Mouse (Mus musculus): ENCODE measurements around the gene Celf2. TPM values are rescaled to one million over a fixed set of nuclear protein-coding genes. Genes with fewer than 3 reads are reported as not detected.

Gene Celf2
- polyA plus RNA-seq, 1 experiment from 2014 or later, result 35.4 TPM

DNA sequence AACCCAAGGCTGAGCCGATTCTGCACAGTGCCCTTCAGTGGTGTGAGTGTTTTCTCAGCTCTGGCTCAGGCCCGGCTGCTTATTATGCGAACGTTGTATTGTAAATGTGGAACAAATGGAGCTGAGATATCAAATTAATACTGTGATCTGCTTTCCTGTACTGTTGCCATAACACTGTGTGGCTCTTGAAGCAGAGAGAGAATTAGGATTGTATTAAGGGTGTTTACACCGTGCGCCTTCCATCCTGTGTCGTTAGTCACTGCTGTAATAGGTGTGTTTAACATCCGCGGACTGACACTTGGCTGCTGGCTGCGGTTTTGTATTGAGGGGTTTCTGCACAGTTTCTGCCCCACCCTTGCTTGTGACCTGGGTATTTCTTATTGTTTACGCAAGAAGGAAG, 982.5 kb downstream of the Celf2 start:
- WGBS, result 66% methylated on average over 11 of the region's 11 CpGs
- no peak overlapping the region for H3K9ac ChIP-seq (ENCODE audit: low read depth, low read length)
- ATAC-seq, result no peak
- no peaks in the 10 kb centered on the region for H3K4me1 ChIP-seq (ENCODE audit: control insufficient read depth, insufficient read depth, low read length)
- H3K4me2 ChIP-seq (ENCODE audit: low read depth, low read length), result no peak overlapping the region
- H3K9me3 ChIP-seq (ENCODE audit: control insufficient read depth, low read length), result no peaks in the 10 kb centered on the region
- no peak overlapping the region for H3K27ac ChIP-seq (ENCODE audit: low read length)
- no peak overlapping the region for H3K4me3 ChIP-seq (ENCODE audit: low read length)
- no peaks in the 10 kb centered on the region for H3K36me3 ChIP-seq (ENCODE audit: control insufficient read depth, insufficient read depth, low read length)
- H3K27me3 ChIP-seq (replicated peaks; ENCODE audit: control insufficient read depth, insufficient read depth, low read length), result no peaks in the 10 kb centered on the region

DNA sequence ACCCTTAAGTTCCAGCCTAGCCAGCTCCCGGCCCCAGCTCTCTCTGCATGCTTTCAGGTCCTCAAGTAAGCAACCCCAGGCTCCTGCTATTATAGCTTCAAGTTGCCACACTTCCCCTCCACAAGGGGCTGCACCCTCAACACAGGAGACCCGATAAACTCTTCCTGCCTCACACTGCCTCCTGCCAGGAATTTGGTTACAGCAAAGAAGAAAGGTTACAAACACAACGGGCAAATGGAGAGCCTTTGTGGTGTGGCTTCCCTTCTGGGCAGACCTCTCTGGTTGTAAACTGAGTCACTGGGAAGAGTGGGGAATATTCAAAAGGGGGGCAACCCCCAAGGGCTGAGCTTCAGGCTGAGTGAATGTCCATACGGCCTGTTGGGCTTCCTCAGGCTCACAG, 983.1 kb downstream of the Celf2 start:
- H3K4me1 ChIP-seq (ENCODE audit: control insufficient read depth, insufficient read depth, low read length), result no peaks in the 10 kb centered on the region
- no peak for ATAC-seq

DNA sequence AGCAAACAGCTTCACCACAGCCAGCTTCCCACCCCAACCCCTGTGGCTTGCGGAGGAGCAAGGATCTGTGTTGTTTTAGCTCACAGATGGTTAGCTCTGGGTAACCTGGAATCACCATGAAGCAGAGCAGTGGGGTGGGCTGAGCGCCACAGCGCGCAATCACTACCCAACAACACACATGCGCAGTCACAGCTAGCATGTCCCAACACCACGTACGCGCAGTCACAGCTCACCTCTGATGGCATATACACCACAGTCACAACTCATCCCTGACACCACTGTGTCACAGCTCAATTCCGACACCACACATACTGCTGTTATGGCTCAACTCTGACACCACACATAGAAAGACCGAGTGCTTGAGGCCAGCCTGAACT, 985.5 kb downstream of the Celf2 start:
- Histone ChIP-seq H3K4me2 (ENCODE audit: low read depth, low read length) (no peak overlapping the region), H3K27me3 (replicated peaks; ENCODE audit: control insufficient read depth, insufficient read depth, low read length) (no peaks in the 10 kb centered on the region), H3K9me3 (ENCODE audit: control insufficient read depth, low read length) (no peaks in the 10 kb centered on the region), H3K36me3 (ENCODE audit: control insufficient read depth, insufficient read depth, low read length) (no peaks in the 10 kb centered on the region), H3K4me3 (ENCODE audit: low read length) (no peak overlapping the region), H3K4me1 (ENCODE audit: control insufficient read depth, insufficient read depth, low read length) (no peaks in the 10 kb centered on the region), H3K27ac (ENCODE audit: low read length) (no peak overlapping the region), H3K9ac (ENCODE audit: low read depth, low read length) (no peak overlapping the region)
- no peak for ATAC-seq
- WGBS, result 95% methylated on average over 10 of the region's 10 CpGs

More for the DNA sequence above, 983.1 kb downstream of the Celf2 start:
- Histone ChIP-seq H3K4me3 (ENCODE audit: low read length) (no peak overlapping the region), H3K36me3 (ENCODE audit: control insufficient read depth, insufficient read depth, low read length) (no peaks in the 10 kb centered on the region), H3K27ac (ENCODE audit: low read length) (no peak overlapping the region), H3K9ac (ENCODE audit: low read depth, low read length) (no peak overlapping the region), H3K27me3 (replicated peaks; ENCODE audit: control insufficient read depth, insufficient read depth, low read length) (no peaks in the 10 kb centered on the region), H3K9me3 (ENCODE audit: control insufficient read depth, low read length) (no peaks in the 10 kb centered on the region), H3K4me2 (ENCODE audit: low read depth, low read length) (no peak overlapping the region)
- WGBS, result 57% methylated on average over 4 of the region's 4 CpGs

DNA sequence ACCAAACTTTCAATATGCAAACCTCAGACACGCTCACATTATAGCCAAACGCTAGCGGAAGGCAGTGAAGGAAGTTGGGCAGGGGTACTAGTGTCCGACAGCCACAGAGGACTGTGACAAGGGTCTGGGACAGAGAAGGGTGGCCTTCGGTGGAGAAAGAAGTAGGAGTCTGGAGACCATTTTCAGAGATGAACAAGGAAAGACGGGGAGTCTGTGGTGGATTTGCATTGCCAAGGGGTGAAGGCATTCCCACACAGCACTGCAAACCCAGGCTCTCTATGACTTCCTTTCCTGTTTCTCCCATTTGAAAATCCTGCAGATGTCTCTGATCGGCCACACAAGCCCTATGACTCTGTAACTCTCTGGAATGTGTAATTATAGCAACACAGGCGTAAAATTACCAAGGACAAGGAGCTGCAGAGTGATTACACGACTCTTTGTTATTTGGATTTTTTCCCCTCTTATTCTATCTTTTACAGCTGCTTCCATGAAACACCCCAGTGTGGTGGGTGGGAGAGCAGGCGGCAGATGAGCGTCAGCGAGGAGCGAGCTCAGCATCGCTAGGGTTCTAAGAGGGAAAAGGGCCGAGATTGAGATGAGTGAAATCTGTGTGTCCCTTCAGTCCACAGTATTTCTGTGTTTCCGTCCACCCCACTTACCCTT, 986.0 kb downstream of the Celf2 start:
- Histone ChIP-seq H3K27me3 (replicated peaks; ENCODE audit: control insufficient read depth, insufficient read depth, low read length) (no peaks in the 10 kb centered on the region), H3K36me3 (ENCODE audit: control insufficient read depth, insufficient read depth, low read length) (no peaks in the 10 kb centered on the region), H3K9me3 (ENCODE audit: control insufficient read depth, low read length) (no peaks in the 10 kb centered on the region), H3K4me3 (ENCODE audit: low read length) (no peak overlapping the region), H3K9ac (ENCODE audit: low read depth, low read length) (no peak overlapping the region), H3K4me1 (ENCODE audit: control insufficient read depth, insufficient read depth, low read length) (no peaks in the 10 kb centered on the region), H3K4me2 (ENCODE audit: low read depth, low read length) (no peak overlapping the region), H3K27ac (ENCODE audit: low read length) (no peak overlapping the region)
- ATAC-seq, result no peak
- 76% methylated on average over 16 of the region's 16 CpGs for WGBS

DNA sequence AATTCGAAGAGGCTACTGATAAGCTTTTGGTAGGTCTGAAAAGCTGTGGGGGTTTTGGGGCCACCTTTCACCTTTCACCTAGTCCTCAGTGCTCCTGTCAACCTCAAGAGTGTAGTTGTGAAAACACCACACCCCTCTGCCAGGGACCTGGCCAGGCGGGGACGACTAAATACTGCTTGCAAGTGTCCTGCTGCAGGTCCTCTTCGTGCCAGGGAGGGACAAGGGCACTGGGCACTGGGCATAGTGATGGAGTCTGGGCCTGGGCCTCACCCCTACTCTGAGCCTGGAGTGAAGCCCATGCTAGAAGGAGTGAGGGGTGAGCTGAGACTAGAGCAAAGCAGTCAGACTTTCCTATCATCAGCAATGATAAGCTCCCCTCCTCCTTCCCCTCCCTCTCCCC, 987.0 kb downstream of the Celf2 start:
- H3K9ac ChIP-seq (ENCODE audit: low read depth, low read length), result no peak overlapping the region
- no peak overlapping the region for H3K27ac ChIP-seq (ENCODE audit: low read length)
- H3K4me1 ChIP-seq (ENCODE audit: control insufficient read depth, insufficient read depth, low read length), result no peaks in the 10 kb centered on the region
- no peak for ATAC-seq
- H3K4me2 ChIP-seq (ENCODE audit: low read depth, low read length), result no peak overlapping the region
- H3K36me3 ChIP-seq (ENCODE audit: control insufficient read depth, insufficient read depth, low read length), result no peaks in the 10 kb centered on the region
- H3K4me3 ChIP-seq (ENCODE audit: low read length), result no peak overlapping the region
- WGBS, result 85% methylated on average over 4 of the region's 4 CpGs
- H3K9me3 ChIP-seq (ENCODE audit: control insufficient read depth, low read length), result no peaks in the 10 kb centered on the region
- no peaks in the 10 kb centered on the region for H3K27me3 ChIP-seq (replicated peaks; ENCODE audit: control insufficient read depth, insufficient read depth, low read length)

DNA sequence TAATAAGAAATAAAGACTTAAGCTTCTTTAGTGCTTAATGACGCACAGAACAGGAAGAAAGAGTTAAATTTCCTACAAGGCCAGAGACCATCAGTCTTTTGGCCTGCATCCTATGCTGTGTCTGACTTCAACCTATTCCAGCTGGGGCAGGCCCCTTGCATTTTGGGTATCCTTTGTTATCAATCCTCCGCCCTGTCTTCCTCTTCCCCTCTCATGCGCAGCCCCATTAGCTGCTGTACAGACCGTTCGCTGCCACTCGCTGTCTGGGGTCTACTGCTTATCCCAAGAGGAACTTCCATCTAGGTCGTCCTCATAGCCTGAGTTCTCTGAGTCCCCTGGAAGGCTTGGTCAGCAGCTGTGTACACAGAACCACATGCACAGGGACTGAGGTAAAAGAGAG, 996.2 kb downstream of the Celf2 start:
- H3K9ac ChIP-seq (ENCODE audit: low read depth, low read length), result no peak overlapping the region
- H3K27ac ChIP-seq (ENCODE audit: low read length), result no peak overlapping the region
- H3K4me1 ChIP-seq (ENCODE audit: control insufficient read depth, insufficient read depth, low read length), result no peaks in the 10 kb centered on the region
- ATAC-seq, result no peak
- 72% methylated on average over 7 of the region's 7 CpGs for WGBS
- H3K27me3 ChIP-seq (replicated peaks; ENCODE audit: control insufficient read depth, insufficient read depth, low read length), result no peaks in the 10 kb centered on the region
- no peak overlapping the region for H3K4me2 ChIP-seq (ENCODE audit: low read depth, low read length)
- H3K36me3 ChIP-seq (ENCODE audit: control insufficient read depth, insufficient read depth, low read length), result no peaks in the 10 kb centered on the region
- H3K9me3 ChIP-seq (ENCODE audit: control insufficient read depth, low read length), result no peaks in the 10 kb centered on the region
- H3K4me3 ChIP-seq (ENCODE audit: low read length), result no peak overlapping the region

DNA sequence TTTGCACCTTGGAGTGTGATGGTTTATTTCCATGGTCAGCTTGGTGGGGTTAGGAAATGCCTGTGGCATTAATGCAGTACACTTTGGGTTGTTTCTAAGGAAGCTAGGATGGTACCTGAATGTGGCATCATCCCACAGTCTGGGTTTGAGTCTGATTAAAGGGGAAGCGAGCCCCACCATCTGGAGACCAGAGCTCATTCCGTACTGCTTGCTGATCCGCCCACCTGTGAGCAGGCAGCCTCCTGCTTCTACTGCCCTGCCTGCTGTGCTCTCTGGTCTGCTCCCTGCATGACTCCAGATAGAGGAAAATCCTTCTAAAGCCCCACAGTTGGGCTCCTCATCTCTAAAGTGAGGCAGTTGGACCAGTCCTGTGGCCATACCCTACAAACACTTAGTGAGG, 1002.3 kb downstream of the Celf2 start:
- Histone ChIP-seq H3K27me3 (replicated peaks; ENCODE audit: control insufficient read depth, insufficient read depth, low read length) (no peaks in the 10 kb centered on the region), H3K36me3 (ENCODE audit: control insufficient read depth, insufficient read depth, low read length) (no peaks in the 10 kb centered on the region), H3K4me3 (ENCODE audit: low read length) (no peak overlapping the region), H3K9me3 (ENCODE audit: control insufficient read depth, low read length) (no peaks in the 10 kb centered on the region), H3K27ac (ENCODE audit: low read length) (no peak overlapping the region), H3K9ac (ENCODE audit: low read depth, low read length) (no peak overlapping the region), H3K4me1 (ENCODE audit: control insufficient read depth, insufficient read depth, low read length) (no peaks in the 10 kb centered on the region), H3K4me2 (ENCODE audit: low read depth, low read length) (no peak overlapping the region)
- 68% methylated on average over 3 of the region's 3 CpGs for WGBS
- ATAC-seq, result no peak

DNA sequence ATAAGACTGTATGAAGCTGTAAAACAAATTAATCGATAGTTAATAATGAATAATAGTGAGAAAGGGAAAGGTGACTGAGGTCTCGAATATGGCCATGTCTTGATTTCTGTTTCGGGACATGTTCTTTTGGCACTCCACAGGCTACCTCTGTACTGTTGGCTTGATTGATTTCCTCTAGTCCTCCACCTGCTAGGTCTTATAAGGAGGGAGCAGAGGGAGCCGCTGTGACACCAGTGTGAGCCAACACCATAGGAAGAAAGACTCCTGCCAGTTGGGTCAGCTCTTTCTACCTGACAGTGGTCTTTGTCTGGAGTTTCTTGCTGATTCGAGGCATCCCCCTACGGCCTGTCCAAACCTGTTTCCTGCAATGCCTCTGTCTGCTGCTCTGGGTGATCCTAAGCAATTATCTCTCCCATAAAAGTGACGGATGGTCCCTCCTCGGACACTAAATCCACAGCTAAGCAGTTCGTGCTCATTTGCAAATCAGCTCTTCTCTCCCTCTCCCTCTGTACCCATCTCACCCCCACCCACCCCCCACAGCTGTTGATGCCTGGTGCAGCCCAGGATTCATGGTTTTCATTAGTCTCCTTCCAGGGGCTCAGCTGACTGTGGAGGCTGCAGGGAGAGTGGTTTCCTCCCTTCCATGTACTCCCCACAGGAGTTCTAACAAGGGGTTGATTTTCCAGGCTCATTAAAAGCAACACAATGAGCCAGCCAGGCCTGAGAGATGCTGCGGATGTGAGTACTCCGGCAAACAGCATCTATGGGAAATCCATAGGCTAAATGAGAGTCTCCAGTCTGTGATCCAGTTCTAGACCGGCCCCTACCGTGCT, 1003.2 kb downstream of the Celf2 start:
- Histone ChIP-seq H3K27ac (ENCODE audit: low read length) (no peak overlapping the region), H3K4me2 (ENCODE audit: low read depth, low read length) (no peak overlapping the region), H3K27me3 (replicated peaks; ENCODE audit: control insufficient read depth, insufficient read depth, low read length) (no peaks in the 10 kb centered on the region), H3K36me3 (ENCODE audit: control insufficient read depth, insufficient read depth, low read length) (no peaks in the 10 kb centered on the region), H3K4me1 (ENCODE audit: control insufficient read depth, insufficient read depth, low read length) (no peaks in the 10 kb centered on the region), H3K4me3 (ENCODE audit: low read length) (no peak overlapping the region), H3K9me3 (ENCODE audit: control insufficient read depth, low read length) (no peaks in the 10 kb centered on the region), H3K9ac (ENCODE audit: low read depth, low read length) (no peak overlapping the region)
- no peak for ATAC-seq
- 58% methylated on average over 13 of the region's 13 CpGs for WGBS

DNA sequence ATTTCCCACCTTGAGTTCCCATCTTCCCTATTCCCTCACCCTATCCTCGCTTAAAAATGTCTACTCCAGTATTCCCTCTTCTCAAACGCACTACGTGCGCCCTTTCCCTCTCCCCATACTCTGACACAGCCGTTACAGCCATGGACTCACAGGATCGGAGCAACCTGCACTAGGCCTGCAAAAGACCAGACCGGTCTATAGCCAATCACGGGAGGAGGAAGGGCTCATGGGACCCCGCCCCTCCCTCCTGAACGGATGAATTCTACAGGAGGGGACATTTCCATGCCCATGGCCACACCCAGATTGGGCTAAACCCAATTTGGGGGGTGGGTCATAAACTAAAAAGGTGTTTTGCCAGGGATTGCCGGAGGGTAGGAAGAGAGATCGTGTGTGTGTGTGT, 1003.8 kb downstream of the Celf2 start:
- H3K27me3 ChIP-seq (replicated peaks; ENCODE audit: control insufficient read depth, insufficient read depth, low read length), result no peaks in the 10 kb centered on the region
- no peak overlapping the region for H3K27ac ChIP-seq (ENCODE audit: low read length)
- no peaks in the 10 kb centered on the region for H3K4me1 ChIP-seq (ENCODE audit: control insufficient read depth, insufficient read depth, low read length)
- no peak for ATAC-seq
- no peak overlapping the region for H3K4me3 ChIP-seq (ENCODE audit: low read length)
- 84% methylated on average over 12 of the region's 12 CpGs for WGBS
- H3K4me2 ChIP-seq (ENCODE audit: low read depth, low read length), result no peak overlapping the region
- no peaks in the 10 kb centered on the region for H3K9me3 ChIP-seq (ENCODE audit: control insufficient read depth, low read length)
- no peak overlapping the region for H3K9ac ChIP-seq (ENCODE audit: low read depth, low read length)
- no peaks in the 10 kb centered on the region for H3K36me3 ChIP-seq (ENCODE audit: control insufficient read depth, insufficient read depth, low read length)

Measured in intestine, embryonic 16.5 days (tissue).